Mouse (Mus musculus) kidney, embryonic 14.5 days (tissue): ENCODE results near the gene Ltbp1. TPM values are rescaled to one million over a fixed set of nuclear protein-coding genes. Genes with fewer than 3 reads are reported as not detected.
A peak's percentile ranks its signal among the peaks of the same experiment; 100 is the strongest.

Source experiments
- ATAC-seq: fragments of 200-750 bp; cut with Nextera tagmentation; 2 replicates; pipeline ENCODE4 v1.8.0; 2017; ENCODE audit warnings: moderate number of reproducible peaks, mild to moderate bottlenecking, moderate TSS enrichment, moderate library complexity; ENCODE audit not compliant: low FRiP score, low TSS enrichment
- H3K27ac ChIP-seq: fragments of 300-500 bp; sonication (generic); 2 replicates; pipeline ENCODE4 v1.5.1; 2014; ENCODE audit warnings: low read depth, mild to moderate bottlenecking, low read length, moderate library complexity, mixed read lengths
- H3K27me3 ChIP-seq: fragments of 300-500 bp; sonication (generic); 2 replicates; pipeline ENCODE4 v1.6.1; 2014; ENCODE audit warnings: mild to moderate bottlenecking, low read length; ENCODE audit not compliant: control insufficient read depth, insufficient read depth
- H3K36me3 ChIP-seq: fragments of 300-500 bp; sonication (generic); 2 replicates; pipeline ENCODE4 v1.6.1; 2014; ENCODE audit warnings: low read length, mixed read lengths; ENCODE audit not compliant: control insufficient read depth, insufficient read depth
- H3K4me1 ChIP-seq: fragments of 300-500 bp; sonication (generic); 2 replicates; pipeline ENCODE4 v1.6.1; 2014; ENCODE audit warnings: low read length, mixed read lengths; ENCODE audit not compliant: control insufficient read depth, insufficient read depth
- H3K4me2 ChIP-seq: fragments of 300-500 bp; sonication (generic); replicated peaks from 2 replicates; pipeline ENCODE4 v1.6.1; 2014; ENCODE audit warnings: low read depth, mild to moderate bottlenecking, low read length
- H3K4me3 ChIP-seq: fragments of 300-500 bp; sonication (generic); 2 replicates; pipeline ENCODE4 v1.5.1; 2014; ENCODE audit warnings: mild to moderate bottlenecking, low read length
- H3K9ac ChIP-seq: fragments of 300-500 bp; sonication (generic); 2 replicates; pipeline ENCODE4 v1.6.1; 2014; ENCODE audit warnings: low read depth, mild to moderate bottlenecking, low read length, moderate library complexity
- H3K9me3 ChIP-seq: fragments of 300-500 bp; sonication (generic); 2 replicates; pipeline ENCODE4 v1.6.1; 2016; ENCODE audit warnings: low read length; ENCODE audit not compliant: control insufficient read depth
- WGBS: fragments of 180-500 bp; shearing (Covaris S2); extraction: QIAGEN DNeasy Blood & Tissue Kit; methylation state at CpG from one replicate; pipeline ENCODE4 v1.1.7; 2014; 5-methylcytosine and 5-hydroxymethylcytosine counted together
- polyA plus RNA-seq: library from polyadenylated mRNA; unstranded; fragments of >200 nt; fragmentation: Nextera tagmentation; extraction: Ambion mirVana; gene quantifications from 2 replicates; pipeline ENCODE4 v1.2.1, GENCODE M21; 2014

Ltbp1 gene
- polyA plus RNA-seq, 1 experiment from 2014 or later: 54.7 TPM

DNA sequence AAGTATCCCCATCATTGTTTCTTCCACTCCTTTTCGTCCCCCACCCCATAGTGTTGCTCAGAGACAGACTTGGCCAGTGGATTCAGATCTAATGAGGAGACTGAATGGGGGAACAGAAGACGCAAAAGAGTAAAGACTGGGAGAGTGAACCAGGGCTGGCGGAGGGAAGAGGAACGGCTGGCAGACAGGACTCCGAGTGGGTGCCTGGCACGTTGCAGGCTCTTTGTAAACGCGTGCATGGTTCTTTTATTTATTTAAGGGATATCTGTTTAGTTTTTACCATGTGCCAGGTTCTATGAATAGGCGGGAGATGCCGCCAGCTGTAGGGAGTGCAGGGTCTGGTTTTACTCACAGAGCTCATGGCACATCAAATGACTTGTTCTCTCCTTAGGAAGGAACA is 8.5 kb downstream of the Ltbp1 start:
- Histone ChIP-seq H3K36me3 (peaks cover 17% of the 10 kb centered on the region), H3K9ac (no peak overlapping the region), H3K9me3 (no peaks in the 10 kb centered on the region), H3K27me3 (no peaks in the 10 kb centered on the region), H3K4me1 (peaks cover 19% of the 10 kb centered on the region), H3K27ac (peak overlapping the region; percentile 27; the same call in 1 of the 2 replicates), H3K4me3 (no peak overlapping the region), H3K4me2 (no peak overlapping the region)
- WGBS: 55% methylated on average over 10 of the region's 10 CpGs
- ATAC-seq: peak; percentile 18; the same call in 1 of the 2 replicates

GRCm38 (mm10) chr17:75014601-75015356 is 9.4 kb downstream of the Ltbp1 start:
- 22% methylated on average over 24 of the region's 24 CpGs for WGBS
- Histone ChIP-seq H3K4me3 (no peak overlapping the region), H3K27me3 (no peaks in the 10 kb centered on the region), H3K9me3 (no peaks in the 10 kb centered on the region), H3K4me2 (no peak overlapping the region), H3K9ac (no peak overlapping the region), H3K4me1 (peaks cover 19% of the 10 kb centered on the region), H3K36me3 (peaks cover 10% of the 10 kb centered on the region), H3K27ac (peak overlapping the region; percentile 27; the same call in 1 of the 2 replicates)
- ATAC-seq: peak; percentile 89

DNA sequence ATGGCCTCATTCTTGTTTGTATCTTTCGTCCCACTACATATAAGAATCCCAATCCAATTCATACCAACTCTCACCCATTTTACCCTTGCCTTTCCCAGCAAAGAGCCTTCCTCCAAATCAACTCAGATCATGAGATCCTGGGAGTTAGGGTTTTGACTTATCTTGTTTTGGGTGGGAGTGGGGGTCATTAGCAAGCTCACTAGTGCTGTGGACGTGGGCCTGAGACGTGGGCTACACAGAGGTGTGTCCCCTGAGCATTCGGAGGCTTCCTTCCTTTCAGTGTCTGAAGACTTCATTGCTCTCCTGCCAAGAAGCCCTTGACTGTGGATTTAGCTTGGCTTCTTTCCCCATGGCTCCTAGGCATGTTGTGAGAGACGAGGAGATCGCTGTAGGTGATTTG is 10.2 kb downstream of the Ltbp1 start:
- WGBS: 64% methylated on average over 6 of the region's 6 CpGs
- no peaks in the 10 kb centered on the region for H3K9me3 ChIP-seq

DNA sequence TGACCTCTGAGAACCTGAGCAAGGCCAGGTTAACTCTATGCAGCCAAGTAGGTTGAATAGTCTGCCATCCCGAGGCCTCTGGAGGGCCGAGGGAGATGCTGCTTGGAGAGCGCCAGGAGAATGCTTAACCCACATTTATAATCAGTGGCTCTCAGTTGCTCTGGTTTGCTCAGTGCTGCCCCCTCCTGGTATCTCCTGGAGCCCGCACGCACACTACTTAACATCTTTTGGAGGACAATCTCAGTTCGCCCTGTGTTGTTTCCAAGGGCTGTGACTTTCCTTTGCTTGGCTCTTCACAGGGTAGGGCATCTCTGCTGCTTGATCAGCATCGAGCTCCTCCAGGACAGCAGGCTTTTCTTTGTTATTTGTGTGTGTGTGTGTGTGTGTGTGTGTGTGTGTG is 12.1 kb downstream of the Ltbp1 start:
- Histone ChIP-seq H3K27me3 (no peaks in the 10 kb centered on the region), H3K9ac (no peak overlapping the region), H3K9me3 (no peaks in the 10 kb centered on the region), H3K36me3 (no peaks in the 10 kb centered on the region; the same call in 1 of the 2 replicates), H3K4me1 (peaks cover 19% of the 10 kb centered on the region), H3K4me3 (no peak overlapping the region), H3K4me2 (no peak overlapping the region), H3K27ac (no peak overlapping the region)
- 81% methylated on average over 7 of the region's 7 CpGs for WGBS
- no peak for ATAC-seq

More for the DNA sequence above, 10.2 kb downstream of the Ltbp1 start:
- Histone ChIP-seq H3K4me2 (no peak overlapping the region), H3K4me1 (peaks cover 19% of the 10 kb centered on the region), H3K27ac (no peak overlapping the region), H3K4me3 (no peak overlapping the region), H3K36me3 (peaks cover 9% of the 10 kb centered on the region; the same call in 1 of the 2 replicates), H3K27me3 (no peaks in the 10 kb centered on the region), H3K9ac (no peak overlapping the region)
- no peak for ATAC-seq

- Histone ChIP-seq H3K36me3 (no peaks in the 10 kb centered on the region; the same call in 1 of the 2 replicates), H3K4me2 (no peak overlapping the region), H3K4me3 (no peak overlapping the region), H3K27ac (no peak overlapping the region), H3K9me3 (no peaks in the 10 kb centered on the region), H3K27me3 (no peaks in the 10 kb centered on the region), H3K4me1 (peaks cover 14% of the 10 kb centered on the region), H3K9ac (no peak overlapping the region)
- 94% methylated on average over 5 of the region's 5 CpGs for WGBS
- no peak for ATAC-seq
These were observed 12.8 kb downstream of the Ltbp1 start for GRCm38 (mm10) chr17:75018142-75018541.

GRCm38 (mm10) chr17:75020026-75020425 is 14.7 kb downstream of the Ltbp1 start:
- Histone ChIP-seq H3K4me1 (no peaks in the 10 kb centered on the region; the same call in 1 of the 2 replicates), H3K4me2 (no peak overlapping the region), H3K9ac (no peak overlapping the region), H3K27me3 (no peaks in the 10 kb centered on the region), H3K27ac (no peak overlapping the region), H3K4me3 (no peak overlapping the region), H3K36me3 (no peaks in the 10 kb centered on the region; the same call in 1 of the 2 replicates), H3K9me3 (no peaks in the 10 kb centered on the region)
- ATAC-seq: no peak
- WGBS: 56% methylated on average over 7 of the region's 7 CpGs

GRCm38 (mm10) chr17:75020619-75021018 is 15.3 kb downstream of the Ltbp1 start:
- H3K4me3 ChIP-seq: no peak overlapping the region
- no peak overlapping the region for H3K4me2 ChIP-seq
- H3K27ac ChIP-seq: no peak overlapping the region
- no peaks in the 10 kb centered on the region for H3K9me3 ChIP-seq
- H3K9ac ChIP-seq: no peak overlapping the region
- ATAC-seq: no peak
- H3K36me3 ChIP-seq: no peaks in the 10 kb centered on the region; the same call in 1 of the 2 replicates
- 48% methylated on average over 3 of the region's 3 CpGs for WGBS
- no peaks in the 10 kb centered on the region; the same call in 1 of the 2 replicates for H3K4me1 ChIP-seq
- no peaks in the 10 kb centered on the region for H3K27me3 ChIP-seq

DNA sequence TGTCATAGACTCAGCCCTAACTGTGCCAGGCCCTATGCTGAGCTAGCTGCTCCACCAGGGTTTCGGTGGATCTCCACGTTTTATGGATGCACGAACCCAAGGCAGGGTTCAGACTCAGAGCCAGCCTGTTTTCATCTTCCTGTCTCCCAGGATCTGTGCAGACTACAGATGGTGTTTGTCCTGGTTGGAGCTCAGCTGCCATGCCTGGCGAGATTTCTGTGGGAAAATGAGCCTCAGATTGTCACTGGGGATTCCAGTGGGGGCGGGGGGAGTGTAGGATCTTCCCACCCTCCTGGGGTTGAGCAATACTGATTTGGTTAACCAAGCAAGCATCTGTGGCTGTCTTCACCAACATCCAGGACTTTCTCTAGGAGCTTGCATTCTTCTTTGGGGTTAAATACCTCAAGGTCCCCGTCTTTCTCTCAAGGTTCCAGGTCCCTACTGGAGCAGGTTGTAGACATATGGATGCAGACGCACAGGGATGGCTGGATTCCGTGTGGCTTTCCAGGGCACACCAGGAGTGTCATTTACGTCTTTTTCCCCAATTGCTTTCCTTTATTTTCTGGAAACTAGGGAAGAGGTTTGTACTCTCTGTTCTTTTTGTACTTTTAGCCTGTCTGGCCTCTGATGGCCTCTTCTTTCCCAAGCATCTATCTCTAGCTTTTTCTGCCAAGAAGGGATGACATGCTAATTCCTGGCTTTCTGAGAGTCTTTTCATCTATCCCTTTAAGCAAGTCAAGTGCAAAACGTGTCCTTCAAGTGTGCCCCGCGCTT is 22.2 kb downstream of the Ltbp1 start:
- H3K9me3 ChIP-seq: no peaks in the 10 kb centered on the region
- ATAC-seq: no peak; the same call in 1 of the 2 replicates
- H3K4me2 ChIP-seq: no peak overlapping the region
- peaks cover 7% of the 10 kb centered on the region; the same call in 1 of the 2 replicates for H3K36me3 ChIP-seq
- H3K9ac ChIP-seq: no peak overlapping the region
- H3K27me3 ChIP-seq: no peaks in the 10 kb centered on the region
- H3K4me1 ChIP-seq: no peaks in the 10 kb centered on the region
- H3K27ac ChIP-seq: no peak overlapping the region
- 81% methylated on average over 12 of the region's 12 CpGs for WGBS
- H3K4me3 ChIP-seq: no peak overlapping the region

DNA sequence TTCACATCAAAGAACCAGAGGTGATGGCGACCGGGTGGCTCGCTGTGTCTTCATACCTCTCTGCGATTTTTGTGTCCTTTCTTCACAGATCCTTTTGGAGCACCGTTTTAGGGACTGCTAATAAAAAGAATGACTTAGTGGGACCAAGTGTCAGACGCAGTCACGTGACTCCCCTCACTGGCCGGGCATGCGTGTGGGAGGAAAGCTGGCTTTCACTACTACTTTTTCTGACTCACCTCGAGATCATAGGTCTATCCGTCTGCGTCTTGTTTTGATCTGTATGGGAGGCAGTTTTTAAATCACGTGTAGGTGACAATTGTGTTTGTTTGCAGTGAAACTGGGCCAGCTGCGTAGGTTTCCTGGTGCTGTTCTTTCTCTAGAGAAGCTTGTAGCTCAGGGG is 28.0 kb downstream of the Ltbp1 start:
- no peak for ATAC-seq
- 32% methylated on average over 14 of the region's 14 CpGs for WGBS
- no peaks in the 10 kb centered on the region for H3K9me3 ChIP-seq

More for the DNA sequence above, 28.0 kb downstream of the Ltbp1 start:
- H3K4me1 ChIP-seq: no peaks in the 10 kb centered on the region
- no peak overlapping the region for H3K4me2 ChIP-seq
- H3K4me3 ChIP-seq: no peak overlapping the region
- peaks cover 3% of the 10 kb centered on the region; the same call in 1 of the 2 replicates for H3K36me3 ChIP-seq
- H3K27ac ChIP-seq: no peak overlapping the region
- H3K27me3 ChIP-seq: no peaks in the 10 kb centered on the region
- no peak overlapping the region for H3K9ac ChIP-seq
